Mouse (Mus musculus) 416B (cell line): ENCODE results near the gene Tmem207.

ENCODE experiments used
- DNase-seq: peaks from one replicate; pipeline ENCODE4 v3.0.0; 2011; ENCODE audit warnings: low read depth

The Tmem207 gene

DNA sequence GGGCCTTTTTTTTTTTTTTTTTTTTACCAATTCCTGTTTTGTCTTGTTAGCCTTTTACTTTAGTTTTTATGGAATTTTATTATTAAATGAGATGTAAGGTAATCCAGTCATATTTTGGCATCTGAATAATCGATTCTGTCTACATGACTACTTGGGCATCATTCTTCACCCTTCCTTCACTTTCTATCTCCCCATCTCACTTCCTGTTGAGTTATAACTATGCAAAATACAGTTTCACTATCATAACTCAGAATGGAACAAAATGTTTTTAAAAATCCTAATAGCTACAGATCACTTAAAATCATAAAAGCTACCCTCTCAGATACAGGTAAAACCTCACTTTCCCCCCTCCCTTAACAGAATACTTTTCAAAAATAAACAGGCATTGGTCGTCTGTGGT, 70.4 kb downstream of the Tmem207 start:
- no peak for DNase-seq

DNA sequence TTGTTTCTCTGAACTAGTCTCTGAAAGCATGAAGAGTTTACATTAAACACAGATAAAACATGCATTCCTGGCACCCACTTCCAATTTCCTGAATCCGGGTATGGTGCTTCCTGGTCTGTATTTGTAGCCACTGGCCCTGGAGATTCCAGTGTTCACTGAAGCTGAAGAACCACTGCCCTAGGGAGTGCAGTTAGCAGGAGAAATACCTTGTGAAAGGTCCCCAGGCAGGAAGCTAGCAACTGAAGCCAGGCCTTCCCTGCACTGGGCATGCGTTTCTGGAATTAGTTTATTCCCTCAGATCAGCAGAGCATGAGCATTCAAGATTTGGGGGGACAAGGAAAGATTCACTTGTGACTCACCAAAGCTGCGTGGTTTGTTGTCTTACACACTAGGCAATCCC, 72.4 kb downstream of the Tmem207 start:
- no peak for DNase-seq
